Mouse (Mus musculus) cerebellum, adult 9-11 months (tissue): ENCODE results near the gene Pofut2.
"Not testable (repeated sequence)": the region's sequence is repeated elsewhere in the genome, so short reads cannot be mapped to it uniquely, and the experiment has no call there.

Source experiments
- DNase-seq: peaks from one replicate; pipeline ENCODE4 v3.0.0; 2022

Pofut2 gene

GRCm38 (mm10) chr10:77272980-77273730, 14.1 kb downstream of the Pofut2 start:
- DNase-seq = peak; percentile 94

- peak; percentile 62 for DNase-seq
These were observed 14.8 kb downstream of the Pofut2 start for GRCm38 (mm10) chr10:77273798-77274197.

- not testable (repeated sequence) for DNase-seq
These were observed 23.1 kb downstream of the Pofut2 start for GRCm38 (mm10) chr10:77282085-77282484.

GRCm38 (mm10) chr10:77282822-77283221, 23.8 kb downstream of the Pofut2 start:
- DNase-seq = peak; percentile 80

- no peak for DNase-seq
These were observed 25.8 kb downstream of the Pofut2 start for GRCm38 (mm10) chr10:77284832-77285231.

GRCm38 (mm10) chr10:77287626-77288025, 28.6 kb downstream of the Pofut2 start:
- DNase-seq = no peak

GRCm38 (mm10) chr10:77288639-77289195, 29.7 kb downstream of the Pofut2 start:
- DNase-seq = no peak

GRCm38 (mm10) chr10:77289559-77289958, 30.5 kb downstream of the Pofut2 start:
- no peak for DNase-seq

- no peak for DNase-seq
These were observed 31.8 kb downstream of the Pofut2 start for GRCm38 (mm10) chr10:77290624-77291366.

- DNase-seq = peak; percentile 91
These were observed 35.7 kb downstream of the Pofut2 start for GRCm38 (mm10) chr10:77294691-77295090.

GRCm38 (mm10) chr10:77298621-77299020, 39.6 kb downstream of the Pofut2 start:
- no peak for DNase-seq

GRCm38 (mm10) chr10:77299194-77299593, 40.2 kb downstream of the Pofut2 start:
- no peak for DNase-seq

GRCm38 (mm10) chr10:77300237-77300933, 41.4 kb downstream of the Pofut2 start:
- DNase-seq = no peak

- no peak for DNase-seq
These were observed 41.9 kb downstream of the Pofut2 start for GRCm38 (mm10) chr10:77300934-77301297.

- DNase-seq = no peak
These were observed 45.3 kb downstream of the Pofut2 start for GRCm38 (mm10) chr10:77304362-77304761.

GRCm38 (mm10) chr10:77304840-77305533, 46.0 kb downstream of the Pofut2 start:
- no peak for DNase-seq

GRCm38 (mm10) chr10:77305766-77306165, 46.7 kb downstream of the Pofut2 start:
- no peak for DNase-seq

GRCm38 (mm10) chr10:77308978-77309377, 50.0 kb downstream of the Pofut2 start:
- DNase-seq = no peak

GRCm38 (mm10) chr10:77314711-77315266, 55.8 kb downstream of the Pofut2 start:
- no peak for DNase-seq

- DNase-seq = no peak
These were observed 56.7 kb downstream of the Pofut2 start for GRCm38 (mm10) chr10:77315682-77316081.
